ENCODE assay signal across 11 mouse cellular contexts in genomic region chr8:120282465-120282864, GRCm38 (mm10). TPM values are rescaled to one million over a fixed set of nuclear protein-coding genes. Genes with fewer than 3 reads are reported as not detected.
DNase-seq lines count a peak whose midpoint lies in the region; ATAC-seq and TF ChIP-seq lines count a peak whose summit lies in the region.
"Had no signal": no experiment of that assay in that cellular context is flagged by ENCODE, and none has a peak within 500 bp of the region (broad histone marks: within the 10 kb centered on the region; RNA-seq: fewer than 3 reads in every experiment).

No protein-coding gene starts in this region.

- H3K9ac ChIP-seq in midbrain, embryonic 16.5 days (ENCODE audit: low read depth, low read length) = peak overlapping the region; percentile 43; the same call in 1 of the 2 replicates
- H3K9ac ChIP-seq: liver, embryonic 15.5 days had no signal

- H3K4me1 ChIP-seq in midbrain, embryonic 16.5 days (ENCODE audit: control insufficient read depth, insufficient read depth, low read length) = peaks cover 44% of the 10 kb centered on the region

- no peaks in the 10 kb centered on the region for H3K9me3 ChIP-seq in midbrain, embryonic 16.5 days (replicated peaks; ENCODE audit: control insufficient read depth, low read length, poor library complexity, severe bottlenecking)
- H3K9me3 ChIP-seq: liver, embryonic 15.5 days had no signal

- DNase-seq in gastrocnemius, postnatal 10 days = peak; percentile 48
- DNase-seq in gastrocnemius, adult 18-20 months (ENCODE audit: low spot score) = no peak
- DNase-seq in layer of hippocampus, adult 2 months (ENCODE audit: low spot score in 2 of 2) = peak in 1 of 2 experiments; percentile 9
- no peak for DNase-seq in layer of hippocampus, adult 9-10 months (ENCODE audit: low spot score)
- DNase-seq in heart, postnatal 4 days = peak; percentile 51
- DNase-seq in right cerebral cortex, postnatal 36 days (ENCODE audit: low spot score in 2 of 2) = no peak
- DNase-seq: cerebellum, adult 18-20 months had no signal

- no peak for ATAC-seq in midbrain, embryonic 16.5 days
- no peak for ATAC-seq in activated CD4-positive, CD25-positive, alpha-beta regulatory T cell, adult 4 months
- ATAC-seq: CD4-positive, CD25-positive, alpha-beta regulatory T cell, adult 4 months had no signal

- no peaks in the 10 kb centered on the region for H3K36me3 ChIP-seq in midbrain, embryonic 16.5 days (ENCODE audit: control insufficient read depth, insufficient read depth, low read length)
- H3K36me3 ChIP-seq: liver, embryonic 15.5 days had no signal

- 49% methylated on average over 5 of the region's 5 CpGs for WGBS in midbrain, embryonic 16.5 days

- peak overlapping the region; percentile 64; the same call in 1 of the 2 replicates for H3K27ac ChIP-seq in layer of hippocampus, adult 2 months
- no peak overlapping the region for H3K27ac ChIP-seq in midbrain, embryonic 16.5 days (ENCODE audit: low read length)
- H3K27ac ChIP-seq: liver, embryonic 15.5 days had no signal

- H3K27me3 ChIP-seq in midbrain, embryonic 16.5 days (ENCODE audit: control insufficient read depth, insufficient read depth, low read depth, low read length) = no peaks in the 10 kb centered on the region

- no peak for TF ChIP-seq CTCF in layer of hippocampus, adult 2 months (conservative IDR thresholded peaks at IDR 0.05)

- H3K4me3 ChIP-seq in layer of hippocampus, adult 2 months = no peak overlapping the region
- H3K4me3 ChIP-seq in midbrain, embryonic 16.5 days (ENCODE audit: low read depth, low read length) = no peak overlapping the region
- H3K4me3 ChIP-seq: liver, embryonic 15.5 days had no signal

- no peak overlapping the region for H3K4me2 ChIP-seq in midbrain, embryonic 16.5 days (ENCODE audit: low read length)
- H3K4me2 ChIP-seq: liver, embryonic 15.5 days had no signal

RNA-seq across cellular contexts. Expression of gene Gse1, which starts 54.2 kb away (rescaled TPM):
- 10 to 100 TPM; 25.5 to 38.6 TPM for total RNA-seq in gastrocnemius, postnatal 10 days (2021)
- 10 to 100 TPM; 28.9 to 32.6 TPM for total RNA-seq in gastrocnemius, adult 18-20 months (2021)
- total RNA-seq in layer of hippocampus, adult 2 months (2021) = 100 to 1,000 TPM; 146 to 158 TPM
- 10 to 100 TPM; 33.5 to 37.4 TPM for total RNA-seq in heart, postnatal 4 days (2021)
- polyA plus RNA-seq in midbrain, embryonic 16.5 days (2015; fragmentation: Nextera tagmentation; extraction: Ambion mirVana) = 13.3 and 17.6 TPM in 2 replicates
- polyA plus RNA-seq in activated CD4-positive, CD25-positive, alpha-beta regulatory T cell, adult 4 months (2017; shearing (Covaris generic)) = 1 to 10 TPM; 2.9 to 4.1 TPM

Comparison
In these comparisons a context has a peak if more than half of its experiments do, and no peak if none do; other contexts are left out.
1. DNase-seq: peak in gastrocnemius, postnatal 10 days (single experiment) and heart, postnatal 4 days (single experiment); none in gastrocnemius, adult 18-20 months (single experiment), layer of hippocampus, adult 9-10 months (single experiment) and right cerebral cortex, postnatal 36 days (0 of 2).